Mouse (Mus musculus): Measurements from ENCODE around the gene Dab1. TPM values are rescaled to one million over a fixed set of nuclear protein-coding genes. Genes with fewer than 3 reads are reported as not detected.

Dab1 gene
- polyA plus RNA-seq, 1 experiment from 2014 or later: 77.8 TPM

DNA sequence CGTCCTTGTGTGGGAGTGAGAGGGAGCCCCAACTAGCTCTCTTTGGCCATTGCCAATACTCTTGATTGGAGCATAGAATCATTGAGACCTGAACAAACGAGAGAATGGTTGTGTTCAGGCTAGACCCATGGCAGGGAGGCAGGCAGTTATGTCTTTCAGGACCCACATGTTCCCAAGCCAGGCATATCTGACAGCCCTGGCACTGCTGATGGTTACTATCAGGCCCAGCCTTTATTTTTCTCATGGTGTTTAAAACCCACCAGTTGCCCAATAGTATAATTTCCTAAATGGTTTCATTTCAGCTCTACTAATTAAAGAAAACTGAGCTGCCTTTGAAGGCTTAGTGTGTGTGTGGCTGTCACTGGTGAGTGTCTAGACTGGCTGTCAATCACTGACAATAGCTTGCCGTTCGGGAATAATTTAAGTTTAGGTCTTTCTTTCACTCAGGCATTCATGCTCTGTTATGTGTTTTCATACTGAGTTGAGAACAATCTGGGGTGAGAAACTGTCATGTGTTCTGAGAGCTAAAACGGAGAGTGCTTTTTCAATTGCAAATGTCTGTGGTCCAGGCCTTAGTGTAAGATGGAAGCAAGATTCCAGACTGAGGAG, 17.1 kb downstream of the Dab1 start:
- peak; percentile 49; the same call in 1 of the 2 replicates for ATAC-seq (ENCODE audit: low FRiP score)
- Histone ChIP-seq H3K9me3 (no peaks in the 10 kb centered on the region), H3K9ac (no peak overlapping the region), H3K4me3 (replicated peaks) (no peak overlapping the region), H3K27ac (no peak overlapping the region), H3K36me3 (replicated peaks) (no peaks in the 10 kb centered on the region), H3K27me3 (peaks cover 39% of the 10 kb centered on the region), H3K4me1 (peaks cover 33% of the 10 kb centered on the region), H3K4me2 (no peak overlapping the region)
- 26% methylated on average over 5 of the region's 5 CpGs for WGBS

DNA sequence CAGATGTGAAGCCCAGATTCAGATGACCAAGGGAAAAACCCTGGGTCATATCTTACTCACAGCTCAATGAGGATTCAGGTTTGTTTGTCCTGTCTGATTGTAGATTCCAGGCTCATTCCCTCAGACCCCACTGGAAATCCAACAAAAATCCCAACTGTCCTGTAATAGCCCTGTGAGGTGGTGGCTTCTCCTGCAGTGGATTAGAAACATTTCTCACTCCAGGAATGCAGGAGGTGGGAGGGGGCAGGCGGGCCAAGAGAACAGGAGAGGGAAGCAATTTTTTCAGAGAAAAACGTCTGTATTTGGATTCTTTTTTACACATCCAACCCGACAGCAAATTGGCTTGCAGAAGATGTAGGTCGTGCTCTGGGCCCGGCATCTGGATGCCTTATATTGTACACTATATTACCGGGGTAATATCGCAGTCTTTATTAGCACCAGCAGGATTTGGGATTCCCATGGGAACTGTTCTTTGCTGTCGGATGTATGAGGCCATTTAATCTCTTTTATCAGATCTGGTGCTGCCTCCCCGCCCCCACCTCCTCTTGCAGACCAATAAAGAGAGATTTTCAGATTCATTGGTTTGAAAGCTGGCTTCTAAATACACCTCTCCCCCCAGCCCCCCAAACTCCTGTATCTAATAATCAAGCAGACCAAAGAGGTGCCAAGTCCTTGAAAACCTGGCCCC, 29.2 kb downstream of the Dab1 start:
- no peak overlapping the region for H3K9ac ChIP-seq
- no peaks in the 10 kb centered on the region for H3K9me3 ChIP-seq
- ATAC-seq (ENCODE audit: low FRiP score): 0 out of 2 replicates have a peak, but pooled peaks have one; percentile 41
- 25% methylated on average over 9 of the region's 9 CpGs for WGBS
- no peaks in the 10 kb centered on the region for H3K36me3 ChIP-seq (replicated peaks)
- H3K27ac ChIP-seq: peak overlapping the region; percentile 47
- H3K4me3 ChIP-seq (replicated peaks): no peak overlapping the region
- no peak overlapping the region; the same call in 1 of the 2 replicates for H3K4me2 ChIP-seq
- peaks cover 14% of the 10 kb centered on the region for H3K4me1 ChIP-seq
- H3K27me3 ChIP-seq: no peaks in the 10 kb centered on the region

DNA sequence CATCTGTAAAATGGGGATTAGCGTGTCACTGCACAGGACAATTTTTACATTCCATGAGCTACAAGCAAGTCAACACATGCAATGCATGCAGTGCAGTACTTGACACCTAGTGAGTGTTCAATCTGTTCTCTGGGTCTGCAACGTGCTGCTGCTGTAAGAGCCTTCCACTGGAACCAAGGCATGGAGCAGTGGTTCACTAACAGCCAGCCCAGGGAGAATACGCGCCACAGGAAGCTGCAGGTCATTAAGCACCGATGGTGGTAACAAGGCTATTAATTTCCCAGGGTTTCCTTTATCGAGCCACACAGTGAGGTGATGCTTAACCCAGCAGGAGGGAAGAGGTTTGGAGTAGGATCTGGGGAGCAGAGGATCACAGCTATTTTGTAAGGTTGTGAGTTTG, 36.6 kb downstream of the Dab1 start:
- Histone ChIP-seq H3K4me2 (no peak overlapping the region), H3K4me1 (no peaks in the 10 kb centered on the region), H3K4me3 (replicated peaks) (no peak overlapping the region), H3K9me3 (no peaks in the 10 kb centered on the region), H3K27ac (no peak overlapping the region), H3K27me3 (no peaks in the 10 kb centered on the region), H3K36me3 (replicated peaks) (no peaks in the 10 kb centered on the region), H3K9ac (no peak overlapping the region)
- no peak for ATAC-seq (ENCODE audit: low FRiP score)
- 39% methylated on average over 6 of the region's 6 CpGs for WGBS

DNA sequence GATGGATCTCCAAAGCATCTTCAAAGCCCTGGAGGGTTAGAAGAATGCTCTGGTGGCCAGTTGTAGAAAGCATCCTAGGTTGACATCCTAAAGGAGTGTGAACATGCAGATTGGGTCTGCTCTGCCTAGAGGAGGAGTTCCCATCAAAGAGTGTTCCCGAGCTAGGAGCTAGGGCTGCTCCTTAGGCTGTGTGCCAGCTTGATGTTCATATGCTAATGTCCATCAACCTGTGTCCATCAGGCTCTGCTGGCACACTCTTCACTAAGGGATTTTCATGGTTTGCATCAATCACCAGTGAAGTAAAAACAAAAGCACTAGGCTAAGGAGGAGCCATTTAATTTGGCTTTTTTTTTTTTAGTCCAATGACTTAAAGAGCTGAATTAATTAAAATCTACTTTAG, 42.2 kb downstream of the Dab1 start:
- Histone ChIP-seq H3K27me3 (no peaks in the 10 kb centered on the region), H3K4me1 (no peaks in the 10 kb centered on the region), H3K36me3 (replicated peaks) (no peaks in the 10 kb centered on the region), H3K4me3 (replicated peaks) (no peak overlapping the region), H3K4me2 (no peak overlapping the region), H3K9me3 (no peaks in the 10 kb centered on the region), H3K27ac (no peak overlapping the region), H3K9ac (no peak overlapping the region)
- ATAC-seq (ENCODE audit: low FRiP score): no peak
- WGBS: 32% methylated on average over 1 of the region's 1 CpGs

DNA sequence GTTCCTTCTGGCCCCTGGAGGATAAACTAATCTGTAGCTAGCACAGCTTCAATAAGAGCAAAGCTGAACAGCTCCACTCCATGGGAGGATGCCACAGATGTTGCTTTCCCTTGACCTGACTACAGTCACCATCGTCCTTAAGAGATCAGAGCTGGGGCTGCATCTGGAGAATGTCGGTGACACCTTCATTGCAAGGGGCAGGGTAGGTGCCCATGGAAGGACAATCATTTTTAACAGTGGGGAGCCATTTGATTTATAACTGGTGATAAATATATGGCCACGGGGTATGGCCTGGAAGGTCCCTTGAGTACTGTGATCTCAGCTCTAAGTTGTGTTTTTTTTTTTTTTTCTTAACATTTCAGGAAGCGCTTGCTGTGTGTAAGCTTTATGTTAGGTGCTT, 48.3 kb downstream of the Dab1 start:
- WGBS: 94% methylated on average over 4 of the region's 4 CpGs
- H3K4me2 ChIP-seq: no peak overlapping the region
- H3K9me3 ChIP-seq: no peaks in the 10 kb centered on the region
- ATAC-seq (ENCODE audit: low FRiP score): no peak
- H3K36me3 ChIP-seq (replicated peaks): no peaks in the 10 kb centered on the region
- H3K4me1 ChIP-seq: no peaks in the 10 kb centered on the region
- H3K27me3 ChIP-seq: no peaks in the 10 kb centered on the region
- H3K9ac ChIP-seq: no peak overlapping the region
- no peak overlapping the region for H3K27ac ChIP-seq
- no peak overlapping the region for H3K4me3 ChIP-seq (replicated peaks)

DNA sequence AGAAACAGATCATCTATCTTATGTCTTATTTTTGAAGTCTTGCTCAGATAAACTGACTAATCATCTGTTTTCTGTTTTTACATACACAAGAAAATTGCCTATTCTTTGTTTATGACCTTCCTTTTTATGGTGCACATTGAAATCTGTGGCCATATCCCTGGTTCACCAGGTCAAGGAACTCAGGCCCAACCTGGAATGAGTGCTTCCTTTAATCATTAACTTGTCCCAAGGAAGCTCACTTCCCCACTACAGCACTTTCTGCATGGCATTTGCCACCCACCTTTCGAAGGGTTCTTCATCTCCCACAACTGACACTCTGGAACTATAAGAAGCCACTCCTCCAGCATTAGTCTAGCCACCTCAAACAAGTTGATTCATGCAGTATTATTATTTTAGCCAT, 58.0 kb downstream of the Dab1 start:
- no peaks in the 10 kb centered on the region for H3K27me3 ChIP-seq
- WGBS: 78% methylated on average over 1 of the region's 1 CpGs
- no peaks in the 10 kb centered on the region for H3K36me3 ChIP-seq (replicated peaks)
- no peak overlapping the region for H3K4me3 ChIP-seq (replicated peaks)
- H3K4me1 ChIP-seq: no peaks in the 10 kb centered on the region
- H3K27ac ChIP-seq: no peak overlapping the region
- H3K9me3 ChIP-seq: no peaks in the 10 kb centered on the region
- no peak overlapping the region for H3K9ac ChIP-seq
- no peak overlapping the region for H3K4me2 ChIP-seq
- ATAC-seq (ENCODE audit: low FRiP score): no peak

DNA sequence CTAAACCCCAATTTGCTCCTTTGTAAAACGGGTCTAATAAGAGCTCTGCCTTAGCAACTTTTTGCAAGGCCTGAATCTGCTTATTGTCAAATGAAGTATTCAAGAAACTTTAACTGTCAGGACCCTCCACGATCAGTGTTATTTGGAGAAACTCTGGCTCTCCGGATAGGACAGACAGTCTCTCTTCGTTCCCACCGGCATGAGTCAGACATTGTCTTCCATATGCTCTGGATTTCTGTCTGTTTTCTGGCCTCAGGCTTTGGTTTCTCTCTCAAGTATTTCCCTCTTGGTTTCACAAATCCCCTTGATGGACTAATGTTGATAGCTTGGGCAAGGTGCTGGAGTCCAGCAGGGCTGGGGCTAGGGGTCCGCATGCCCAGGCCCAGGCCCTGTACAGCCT, 59.3 kb downstream of the Dab1 start:
- Histone ChIP-seq H3K36me3 (replicated peaks) (no peaks in the 10 kb centered on the region), H3K4me2 (no peak overlapping the region), H3K9me3 (no peaks in the 10 kb centered on the region), H3K4me1 (no peaks in the 10 kb centered on the region), H3K9ac (no peak overlapping the region), H3K4me3 (replicated peaks) (no peak overlapping the region), H3K27me3 (no peaks in the 10 kb centered on the region), H3K27ac (no peak overlapping the region)
- no peak for ATAC-seq (ENCODE audit: low FRiP score)
- 86% methylated on average over 6 of the region's 6 CpGs for WGBS

DNA sequence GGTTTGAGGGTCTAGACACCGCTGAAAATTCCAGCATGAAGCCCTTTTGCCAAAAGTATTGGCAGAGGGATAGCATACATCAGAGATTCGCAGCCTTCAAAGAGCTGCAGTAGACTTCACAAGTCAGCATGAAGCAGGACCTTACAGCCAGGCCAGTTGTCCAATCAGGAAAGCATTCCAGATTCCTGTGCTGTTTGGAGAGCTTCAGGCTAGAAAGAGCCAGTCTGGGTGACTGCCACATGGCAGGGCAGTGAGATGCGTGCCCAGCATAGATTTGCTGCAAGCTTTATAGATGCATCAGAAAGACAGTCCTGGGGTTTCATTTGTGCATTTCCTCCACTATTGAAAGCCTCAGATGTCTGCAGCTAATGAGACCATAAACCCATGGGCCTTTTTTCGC, 66.0 kb downstream of the Dab1 start:
- no peak for ATAC-seq (ENCODE audit: low FRiP score)
- Histone ChIP-seq H3K36me3 (replicated peaks) (no peaks in the 10 kb centered on the region), H3K9ac (no peak overlapping the region), H3K4me2 (no peak overlapping the region), H3K4me3 (replicated peaks) (no peak overlapping the region), H3K27me3 (no peaks in the 10 kb centered on the region), H3K9me3 (no peaks in the 10 kb centered on the region), H3K27ac (no peak overlapping the region), H3K4me1 (no peaks in the 10 kb centered on the region)
- 84% methylated on average over 4 of the region's 4 CpGs for WGBS

DNA sequence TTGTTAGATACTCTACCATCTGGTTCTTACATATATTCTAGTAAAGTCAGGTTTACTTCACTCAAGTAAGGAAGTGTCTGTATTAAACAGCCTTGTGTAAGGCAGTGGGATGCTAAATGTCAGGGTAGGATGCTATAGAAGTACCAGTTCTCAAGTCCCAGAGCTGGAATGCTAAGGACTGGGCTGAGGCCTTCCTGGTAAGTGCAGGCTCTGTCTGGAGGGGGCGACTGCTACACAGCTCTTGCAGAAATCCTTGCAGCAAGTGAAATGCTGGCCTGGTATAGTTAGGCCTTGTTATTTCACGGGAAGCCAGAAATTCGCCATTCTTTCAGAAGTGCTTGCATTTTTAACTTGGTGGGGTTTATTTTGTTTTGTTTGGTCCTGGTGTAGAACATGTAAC, 72.6 kb downstream of the Dab1 start:
- ATAC-seq (ENCODE audit: low FRiP score): no peak
- Histone ChIP-seq H3K4me1 (no peaks in the 10 kb centered on the region), H3K27ac (no peak overlapping the region), H3K9ac (no peak overlapping the region), H3K4me3 (replicated peaks) (no peak overlapping the region), H3K4me2 (no peak overlapping the region), H3K36me3 (replicated peaks) (no peaks in the 10 kb centered on the region), H3K27me3 (no peaks in the 10 kb centered on the region), H3K9me3 (no peaks in the 10 kb centered on the region)
- 47% methylated on average over 3 of the region's 3 CpGs for WGBS

DNA sequence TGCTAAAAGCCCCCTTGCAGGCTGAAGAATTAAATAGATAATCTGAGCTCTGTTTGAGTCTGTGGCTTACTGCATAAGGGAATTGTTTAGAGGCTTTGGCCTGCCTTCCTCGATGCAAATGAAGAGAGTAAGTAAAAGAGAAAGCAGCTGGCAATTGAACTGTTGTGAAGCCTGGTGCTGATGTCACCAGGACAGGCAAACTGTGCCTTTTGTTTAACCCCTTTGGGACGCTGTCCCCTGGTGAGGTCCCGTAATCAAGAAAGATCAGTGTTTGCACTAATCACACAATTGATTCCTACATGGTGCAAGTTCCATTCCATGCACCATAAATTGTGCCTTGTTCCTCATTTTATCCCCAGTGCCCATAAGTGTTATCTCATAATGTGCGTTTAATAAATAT, 80.6 kb downstream of the Dab1 start:
- peaks cover 34% of the 10 kb centered on the region for H3K4me1 ChIP-seq
- H3K4me3 ChIP-seq (replicated peaks): no peak overlapping the region
- no peaks in the 10 kb centered on the region for H3K27me3 ChIP-seq
- H3K9ac ChIP-seq: no peak overlapping the region
- no peaks in the 10 kb centered on the region for H3K36me3 ChIP-seq (replicated peaks)
- H3K4me2 ChIP-seq: no peak overlapping the region
- H3K27ac ChIP-seq: 0 out of 2 replicates have a peak overlapping the region, but pooled peaks have one; percentile 31
- 20% methylated on average over 4 of the region's 4 CpGs for WGBS
- no peaks in the 10 kb centered on the region for H3K9me3 ChIP-seq
- ATAC-seq (ENCODE audit: low FRiP score): peak; percentile 33; the same call in 1 of the 2 replicates

DNA sequence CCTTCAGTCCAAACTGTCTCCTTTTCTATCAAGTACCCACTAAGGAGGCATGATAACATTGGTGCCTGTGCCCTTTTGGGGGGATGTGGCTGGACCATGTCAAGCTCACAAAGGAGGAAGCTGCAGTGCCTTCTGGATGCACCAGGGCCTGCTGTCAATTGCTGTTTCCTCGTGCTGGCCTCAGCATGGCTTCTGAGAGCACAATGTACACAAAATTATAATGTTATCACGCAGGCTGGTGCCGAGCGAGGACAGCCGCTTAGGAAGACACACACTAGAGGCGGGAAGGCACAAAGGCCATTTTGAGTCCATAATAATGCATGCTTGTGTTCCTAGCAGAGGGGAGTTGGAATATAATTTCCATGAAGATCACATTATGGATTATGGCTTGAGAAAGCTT, 81.2 kb downstream of the Dab1 start:
- no peaks in the 10 kb centered on the region for H3K36me3 ChIP-seq (replicated peaks)
- H3K4me2 ChIP-seq: no peak overlapping the region
- no peak overlapping the region for H3K27ac ChIP-seq
- no peak for ATAC-seq (ENCODE audit: low FRiP score)
- H3K4me1 ChIP-seq: peaks cover 34% of the 10 kb centered on the region
- no peak overlapping the region for H3K4me3 ChIP-seq (replicated peaks)
- no peak overlapping the region for H3K9ac ChIP-seq
- no peaks in the 10 kb centered on the region for H3K9me3 ChIP-seq
- WGBS: 52% methylated on average over 6 of the region's 6 CpGs
- no peaks in the 10 kb centered on the region for H3K27me3 ChIP-seq

DNA sequence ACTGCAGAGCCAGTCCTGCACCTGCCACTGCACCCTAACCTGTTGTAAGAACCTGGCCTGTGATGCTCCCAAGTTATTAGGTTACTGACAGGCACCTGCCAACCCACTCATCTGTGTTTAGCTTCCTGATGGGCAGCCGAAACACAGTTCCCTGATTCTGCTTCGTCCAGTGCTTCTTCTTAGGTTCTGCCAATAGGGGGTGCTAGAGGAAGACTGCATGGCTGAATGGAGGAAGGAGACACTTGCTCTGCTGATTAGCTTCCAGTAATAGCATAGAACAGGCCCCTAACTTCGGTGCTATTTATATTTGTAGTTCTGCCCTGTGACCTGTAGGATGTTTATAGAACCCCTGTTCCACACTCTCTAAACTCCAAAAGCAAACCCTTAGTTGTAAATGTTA, 83.0 kb downstream of the Dab1 start:
- no peaks in the 10 kb centered on the region for H3K27me3 ChIP-seq
- H3K36me3 ChIP-seq (replicated peaks): no peaks in the 10 kb centered on the region
- H3K9me3 ChIP-seq: no peaks in the 10 kb centered on the region
- H3K4me3 ChIP-seq (replicated peaks): no peak overlapping the region
- peaks cover 34% of the 10 kb centered on the region for H3K4me1 ChIP-seq
- H3K4me2 ChIP-seq: no peak overlapping the region
- ATAC-seq (ENCODE audit: low FRiP score): no peak
- no peak overlapping the region for H3K27ac ChIP-seq
- no peak overlapping the region for H3K9ac ChIP-seq
- whole genome bisulfite sequencing: 63% methylated on average over 3 of the region's 3 CpGs

DNA sequence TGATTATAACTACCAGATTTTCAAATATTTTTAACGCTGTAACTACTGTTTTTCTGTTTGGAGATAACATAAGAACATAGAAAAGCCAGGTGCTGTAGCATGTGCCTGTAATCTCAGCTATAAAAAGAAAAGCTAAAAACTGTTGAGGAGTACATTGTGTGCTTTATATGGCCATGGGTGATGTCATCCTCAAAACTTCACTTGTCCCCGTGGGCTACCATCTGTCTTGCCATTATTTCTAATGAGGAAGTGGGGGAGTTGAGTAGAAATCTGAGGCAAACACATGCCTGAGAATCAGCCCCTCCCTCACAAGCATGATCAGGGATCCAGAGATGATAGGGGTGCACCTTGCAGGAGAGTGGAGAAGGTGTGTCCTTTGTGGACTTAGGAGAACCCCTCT, 85.3 kb downstream of the Dab1 start:
- Histone ChIP-seq H3K4me3 (replicated peaks) (no peak overlapping the region), H3K9me3 (no peaks in the 10 kb centered on the region), H3K9ac (no peak overlapping the region), H3K4me2 (no peak overlapping the region), H3K4me1 (peaks cover 28% of the 10 kb centered on the region), H3K36me3 (replicated peaks) (no peaks in the 10 kb centered on the region), H3K27ac (no peak overlapping the region), H3K27me3 (no peaks in the 10 kb centered on the region)
- 68% methylated on average over 2 of the region's 2 CpGs for WGBS
- ATAC-seq (ENCODE audit: low FRiP score): no peak
